Mouse (Mus musculus) MEL (cell line): ENCODE measurements around the gene Nol12.

Experiments used
- CTCF ChIP-seq, 3 experiments: IDR thresholded peaks in 2 of 3; conservative IDR thresholded peaks in 1 of 3; 2 replicates each; pipeline ENCODE4 v1.5.1; 2011 to 2012; ENCODE audit warnings: low read length in 3 of 3, low read depth in 2 of 3, mild to moderate bottlenecking in 2 of 3, improper control_type of control experiment in 1 of 3, inconsistent platforms in 1 of 3, mixed read lengths in 1 of 3, moderate library complexity in 1 of 3; ENCODE audit not compliant: control insufficient read depth in 1 of 3, insufficient read depth in 1 of 3, poor library complexity in 1 of 3, severe bottlenecking in 1 of 3
- EP300 ChIP-seq, 2 experiments: IDR thresholded peaks; 2 replicates each; pipeline ENCODE4 v1.6.1; 2011; ENCODE audit warnings: improper control_type of control experiment in 2 of 2, low read length in 2 of 2, low read depth in 1 of 2, mild to moderate bottlenecking in 1 of 2
- GABPA ChIP-seq: IDR thresholded peaks from 2 replicates; pipeline ENCODE4 v1.6.1; 2012; ENCODE audit warnings: low read depth, mild to moderate bottlenecking, inconsistent platforms, low read length, improper control_type of control experiment, moderate library complexity
- MAX ChIP-seq: IDR thresholded peaks from 2 replicates; pipeline ENCODE4 v1.6.1; 2011; ENCODE audit warnings: low read length, improper control_type of control experiment
- POLR2A ChIP-seq, 2 experiments: IDR thresholded peaks; 2 replicates each; pipeline ENCODE4 v1.6.1; 2011 to 2012; ENCODE audit warnings: low read length in 2 of 2, mild to moderate bottlenecking in 2 of 2, control low read depth in 1 of 2, improper control_type of control experiment in 1 of 2, low read depth in 1 of 2, moderate library complexity in 1 of 2; ENCODE audit not compliant: control insufficient read depth in 1 of 2, insufficient read depth in 1 of 2, poor library complexity in 1 of 2
- POLR2AphosphoS2 ChIP-seq: IDR thresholded peaks from 2 replicates; pipeline ENCODE4 v1.6.1; 2011; ENCODE audit warnings: low read length, improper control_type of control experiment
- TAL1 ChIP-seq: IDR thresholded peaks from 2 replicates; pipeline ENCODE4 v1.6.1; 2012; ENCODE audit warnings: mild to moderate bottlenecking, inconsistent platforms, low read length, moderate library complexity, mixed read lengths
- TBP ChIP-seq: IDR thresholded peaks from 2 replicates; pipeline ENCODE4 v1.8.0; 2011; ENCODE audit warnings: low read depth, low read length, improper control_type of control experiment
- ZC3H11A ChIP-seq: IDR thresholded peaks from 2 replicates; pipeline ENCODE4 v1.6.1; 2012; ENCODE audit warnings: low read depth, mild to moderate bottlenecking, inconsistent platforms, low read length, improper control_type of control experiment
- ZMIZ1 ChIP-seq: IDR thresholded peaks from 2 replicates; pipeline ENCODE4 v1.6.1; 2012; ENCODE audit warnings: low read depth, mild to moderate bottlenecking, inconsistent platforms, low read length, improper control_type of control experiment, moderate library complexity

DNA sequence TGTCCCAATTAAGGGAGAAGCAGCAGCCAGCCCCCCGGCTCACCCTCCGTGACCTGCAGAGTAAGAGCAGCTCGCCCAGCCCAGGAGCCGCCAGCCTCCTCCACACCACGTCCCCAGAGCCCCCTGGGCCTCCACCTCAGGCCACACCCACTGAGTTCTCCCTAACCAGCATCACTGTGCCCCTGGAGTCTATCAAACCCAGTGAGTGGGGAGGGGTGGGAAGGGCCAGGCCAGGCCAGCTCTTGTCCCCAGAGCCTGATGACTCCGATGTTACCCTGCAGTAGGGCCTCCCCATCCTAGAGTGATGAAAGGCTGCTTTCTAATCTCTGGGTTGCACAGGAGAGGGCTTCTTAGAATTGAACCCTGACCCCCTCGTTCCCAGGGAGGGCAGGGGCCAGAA lies 42.3 kb upstream of the Nol12 start:
- no peak for TF ChIP-seq POLR2AphosphoS2
- no peak for TF ChIP-seq ZC3H11A
- no peak for TF ChIP-seq POLR2A (IDR thresholded peaks at IDR 0.05; ENCODE audit: control insufficient read depth in 1 of 2, insufficient read depth in 1 of 2, low read depth in 1 of 2, low read length in 2 of 2, poor library complexity in 1 of 2)
- TF ChIP-seq CTCF (IDR thresholded peaks at IDR 0.05 in 2 of 3, conservative IDR thresholded peaks at IDR 0.05 in 1 of 3; ENCODE audit: control insufficient read depth in 1 of 3, insufficient read depth in 1 of 3, low read depth in 2 of 3, low read length in 3 of 3, poor library complexity in 1 of 3, severe bottlenecking in 1 of 3), result no peak
- TF ChIP-seq TAL1, result no peak
- no peak for TF ChIP-seq EP300 (IDR thresholded peaks at IDR 0.05; ENCODE audit: low read depth in 1 of 2, low read length in 2 of 2)
- TF ChIP-seq MAX, result no peak
- no peak for TF ChIP-seq ZMIZ1
- no peak for TF ChIP-seq GABPA
- no peak for TF ChIP-seq TBP
